Mouse (Mus musculus): ENCODE data around the gene Elf5. TPM values are rescaled to one million over a fixed set of nuclear protein-coding genes. Genes with fewer than 3 reads are reported as not detected.

Gene Elf5
- total and polyA plus RNA-seq, 2 experiments from 2014 or later, result 1.3 TPM; not detected in 1

GRCm38 (mm10) chr2:103466272-103466671, 54.8 kb downstream of the Elf5 start:
- H3K9me3 ChIP-seq (ENCODE audit: low read length), result no peaks in the 10 kb centered on the region
- H3K27me3 ChIP-seq (ENCODE audit: insufficient read depth, low read length), result no peaks in the 10 kb centered on the region
- DNase-seq (ENCODE audit: low spot score) (no peak), ATAC-seq (ENCODE audit: low FRiP score) (no peak)
- no peak overlapping the region for H3K27ac ChIP-seq (ENCODE audit: low read depth, low read length)
- 95% methylated on average over 3 of the region's 3 CpGs for WGBS
- H3K9ac ChIP-seq (replicated peaks; ENCODE audit: low read length, poor library complexity, severe bottlenecking), result no peak overlapping the region
- H3K36me3 ChIP-seq (ENCODE audit: insufficient read depth, low read length), result peaks cover 55% of the 10 kb centered on the region
- no peak for TF ChIP-seq CTCF (IDR thresholded peaks at IDR 0.05)
- H3K4me3 ChIP-seq (ENCODE audit: low read depth, low read length), result no peak overlapping the region
- H3K4me2 ChIP-seq (ENCODE audit: low read depth, low read length, poor library complexity, severe bottlenecking), result no peak overlapping the region
- H3K4me1 ChIP-seq (ENCODE audit: insufficient read depth, low read length), result no peaks in the 10 kb centered on the region

GRCm38 (mm10) chr2:103466984-103467588, 55.6 kb downstream of the Elf5 start:
- no peaks in the 10 kb centered on the region for H3K9me3 ChIP-seq (ENCODE audit: low read length)
- ATAC-seq (ENCODE audit: low FRiP score) (no peak), DNase-seq (ENCODE audit: low spot score) (no peak)
- H3K4me3 ChIP-seq (ENCODE audit: low read depth, low read length), result no peak overlapping the region
- H3K27ac ChIP-seq (ENCODE audit: low read depth, low read length), result no peak overlapping the region
- H3K4me2 ChIP-seq (ENCODE audit: low read depth, low read length, poor library complexity, severe bottlenecking), result no peak overlapping the region
- H3K9ac ChIP-seq (replicated peaks; ENCODE audit: low read length, poor library complexity, severe bottlenecking), result no peak overlapping the region
- peaks cover 53% of the 10 kb centered on the region for H3K36me3 ChIP-seq (ENCODE audit: insufficient read depth, low read length)
- TF ChIP-seq CTCF (IDR thresholded peaks at IDR 0.05), result no peak
- 94% methylated on average over 10 of the region's 10 CpGs for WGBS
- no peaks in the 10 kb centered on the region for H3K27me3 ChIP-seq (ENCODE audit: insufficient read depth, low read length)
- no peaks in the 10 kb centered on the region for H3K4me1 ChIP-seq (ENCODE audit: insufficient read depth, low read length)

GRCm38 (mm10) chr2:103473362-103473761, 61.9 kb downstream of the Elf5 start:
- TF ChIP-seq CTCF (IDR thresholded peaks at IDR 0.05), result no peak
- Histone ChIP-seq H3K27me3 (ENCODE audit: insufficient read depth, low read length) (no peaks in the 10 kb centered on the region), H3K27ac (ENCODE audit: low read depth, low read length) (no peak overlapping the region), H3K36me3 (ENCODE audit: insufficient read depth, low read length) (peaks cover 33% of the 10 kb centered on the region), H3K4me2 (ENCODE audit: low read depth, low read length, poor library complexity, severe bottlenecking) (no peak overlapping the region), H3K9ac (replicated peaks; ENCODE audit: low read length, poor library complexity, severe bottlenecking) (no peak overlapping the region), H3K4me1 (ENCODE audit: insufficient read depth, low read length) (no peaks in the 10 kb centered on the region), H3K9me3 (ENCODE audit: low read length) (no peaks in the 10 kb centered on the region), H3K4me3 (ENCODE audit: low read depth, low read length) (no peak overlapping the region)
- WGBS, result 96% methylated on average over 3 of the region's 3 CpGs
- DNase-seq (ENCODE audit: low spot score) (no peak), ATAC-seq (ENCODE audit: low FRiP score) (no peak)

GRCm38 (mm10) chr2:103476180-103476579, 64.7 kb downstream of the Elf5 start:
- WGBS, result 97% methylated on average over 2 of the region's 2 CpGs
- no peak for TF ChIP-seq CTCF (IDR thresholded peaks at IDR 0.05)
- Histone ChIP-seq H3K27ac (ENCODE audit: low read depth, low read length) (no peak overlapping the region), H3K4me1 (ENCODE audit: insufficient read depth, low read length) (no peaks in the 10 kb centered on the region), H3K9me3 (ENCODE audit: low read length) (no peaks in the 10 kb centered on the region), H3K36me3 (ENCODE audit: insufficient read depth, low read length) (peaks cover 23% of the 10 kb centered on the region), H3K4me2 (ENCODE audit: low read depth, low read length, poor library complexity, severe bottlenecking) (no peak overlapping the region), H3K27me3 (ENCODE audit: insufficient read depth, low read length) (no peaks in the 10 kb centered on the region), H3K4me3 (ENCODE audit: low read depth, low read length) (no peak overlapping the region), H3K9ac (replicated peaks; ENCODE audit: low read length, poor library complexity, severe bottlenecking) (no peak overlapping the region)
- no peak for DNase-seq (ENCODE audit: low spot score)
- ATAC-seq (ENCODE audit: low FRiP score), result no peak

GRCm38 (mm10) chr2:103476657-103477056, 65.2 kb downstream of the Elf5 start:
- ATAC-seq (ENCODE audit: low FRiP score) (no peak), DNase-seq (ENCODE audit: low spot score) (no peak)
- H3K4me2 ChIP-seq (ENCODE audit: low read depth, low read length, poor library complexity, severe bottlenecking), result no peak overlapping the region
- no peaks in the 10 kb centered on the region for H3K4me1 ChIP-seq (ENCODE audit: insufficient read depth, low read length)
- peaks cover 21% of the 10 kb centered on the region for H3K36me3 ChIP-seq (ENCODE audit: insufficient read depth, low read length)
- H3K9me3 ChIP-seq (ENCODE audit: low read length), result no peaks in the 10 kb centered on the region
- TF ChIP-seq CTCF (IDR thresholded peaks at IDR 0.05), result no peak
- H3K27me3 ChIP-seq (ENCODE audit: insufficient read depth, low read length), result no peaks in the 10 kb centered on the region
- no peak overlapping the region for H3K27ac ChIP-seq (ENCODE audit: low read depth, low read length)
- WGBS, result 88% methylated on average over 11 of the region's 11 CpGs
- no peak overlapping the region for H3K9ac ChIP-seq (replicated peaks; ENCODE audit: low read length, poor library complexity, severe bottlenecking)
- H3K4me3 ChIP-seq (ENCODE audit: low read depth, low read length), result no peak overlapping the region

- no peak for DNase-seq (ENCODE audit: low spot score)
- H3K36me3 ChIP-seq (ENCODE audit: insufficient read depth, low read length), result peaks cover 21% of the 10 kb centered on the region
- H3K27ac ChIP-seq (ENCODE audit: low read depth, low read length), result no peak overlapping the region
- no peak overlapping the region for H3K4me3 ChIP-seq (ENCODE audit: low read depth, low read length)
- ATAC-seq (ENCODE audit: low FRiP score), result no peak
- H3K27me3 ChIP-seq (ENCODE audit: insufficient read depth, low read length), result no peaks in the 10 kb centered on the region
- H3K4me2 ChIP-seq (ENCODE audit: low read depth, low read length, poor library complexity, severe bottlenecking), result no peak overlapping the region
- H3K9me3 ChIP-seq (ENCODE audit: low read length), result no peaks in the 10 kb centered on the region
- H3K4me1 ChIP-seq (ENCODE audit: insufficient read depth, low read length), result no peaks in the 10 kb centered on the region
- H3K9ac ChIP-seq (replicated peaks; ENCODE audit: low read length, poor library complexity, severe bottlenecking), result no peak overlapping the region
- no peak for TF ChIP-seq CTCF (IDR thresholded peaks at IDR 0.05)
- 91% methylated on average over 4 of the region's 4 CpGs for WGBS
Measured at GRCm38 (mm10) chr2:103477456-103477855, 66.0 kb downstream of the Elf5 start.
